Mouse (Mus musculus): ENCODE data around the gene Nfia.

- TF ChIP-seq CTCF (IDR thresholded peaks at IDR 0.05; ENCODE audit: control insufficient read depth, insufficient read depth, insufficient replicate concordance, low read depth, low read length), result no peak
- TF ChIP-seq POLR2A (IDR thresholded peaks at IDR 0.05; ENCODE audit: control insufficient read depth, low read depth, low read length), result no peak
These were observed 6.4 kb upstream of the Nfia start for GRCm38 (mm10) chr4:97766100-97766499.
